Mouse (Mus musculus) liver, embryonic 14.5 days (tissue): ENCODE data around the gene Ssbp3. TPM values are rescaled to one million over a fixed set of nuclear protein-coding genes. Genes with fewer than 3 reads are reported as not detected.

Source experiments
- ATAC-seq: fragments of 200-750 bp; cut with Nextera tagmentation; 2 replicates; pipeline ENCODE4 v1.8.0; 2017; ENCODE audit warnings: moderate number of reproducible peaks, mild to moderate bottlenecking, moderate library complexity; ENCODE audit not compliant: insufficient read depth
- DNase-seq, 3 experiments: peaks; one replicate each; pipeline ENCODE4 v3.0.0-alpha.2; 2012 to 2013; ENCODE audit warnings: low read depth in 3 of 3, low spot score in 3 of 3
- H3K27ac ChIP-seq: fragments of 300-500 bp; sonication (generic); 2 replicates; pipeline ENCODE4 v1.5.1; 2014; ENCODE audit warnings: moderate library complexity, mild to moderate bottlenecking, control low read depth, inconsistent platforms
- H3K27me3 ChIP-seq: fragments of 300-500 bp; sonication (generic); 2 replicates; pipeline ENCODE4 v1.6.1; 2014; ENCODE audit warnings: mild to moderate bottlenecking, low read length, moderate library complexity; ENCODE audit not compliant: control insufficient read depth, insufficient read depth
- H3K36me3 ChIP-seq: fragments of 300-500 bp; sonication (generic); replicated peaks from 2 replicates; pipeline ENCODE4 v1.6.1; 2014; ENCODE audit warnings: low read depth; ENCODE audit not compliant: control insufficient read depth, insufficient read depth
- H3K4me1 ChIP-seq, 2 experiments: fragments of 200-500 bp in 1 of 2; fragments of 300-500 bp in 1 of 2; sonication (generic) in 1 of 2; replicated peaks; 2 replicates each; pipeline ENCODE4 v1.6.1; 2012 to 2014; ENCODE audit warnings: antibody characterized with exemption in 1 of 2, inconsistent platforms in 1 of 2, low read length in 1 of 2; ENCODE audit not compliant: control insufficient read depth in 2 of 2, insufficient read depth in 2 of 2
- H3K4me2 ChIP-seq: fragments of 300-500 bp; sonication (generic); 2 replicates; pipeline ENCODE4 v1.6.1; 2014; ENCODE audit warnings: low read depth, mild to moderate bottlenecking, control low read depth, moderate library complexity
- H3K4me3 ChIP-seq, 2 experiments: fragments of 200-500 bp in 1 of 2; fragments of 300-500 bp in 1 of 2; sonication (generic) in 1 of 2; 2 replicates each; pipeline ENCODE4 v1.5.1; 2012 to 2014; ENCODE audit warnings: low read depth in 2 of 2, low read length in 2 of 2, mild to moderate bottlenecking in 2 of 2, control low read depth in 1 of 2, inconsistent platforms in 1 of 2, moderate library complexity in 1 of 2; ENCODE audit not compliant: insufficient read depth in 1 of 2
- H3K9ac ChIP-seq: fragments of 300-500 bp; sonication (generic); replicated peaks from 2 replicates; pipeline ENCODE4 v1.6.1; 2014; ENCODE audit warnings: mild to moderate bottlenecking, control low read depth, moderate library complexity
- H3K9me3 ChIP-seq: fragments of 300-500 bp; sonication (generic); 2 replicates; pipeline ENCODE4 v1.6.1; 2016; ENCODE audit warnings: low read length, mixed read lengths; ENCODE audit not compliant: control insufficient read depth
- CTCF ChIP-seq: IDR thresholded peaks from 2 replicates; pipeline ENCODE4 v1.5.1; 2016; ENCODE audit warnings: antibody characterized with exemption, low read depth, control low read depth
- EP300 ChIP-seq: IDR thresholded peaks from 2 replicates; pipeline ENCODE4 v1.6.1; 2016; ENCODE audit warnings: antibody characterized with exemption, low read depth
- WGBS: fragments of 180-500 bp; shearing (Covaris S2); extraction: QIAGEN DNeasy Blood & Tissue Kit; methylation state at CpG from one replicate; pipeline ENCODE4 v1.1.7; 2014; ENCODE audit not compliant: insufficient replicate concordance; 5-methylcytosine and 5-hydroxymethylcytosine counted together
- polyA plus RNA-seq, 2 experiments: library from polyadenylated mRNA; depleted of rRNA in 1 of 2; stranded (reverse) in 1 of 2; unstranded in 1 of 2; fragments of >200 nt; fragmentation: Nextera tagmentation in 1 of 2; extraction: Ambion mirVana in 1 of 2; gene quantifications; 2 replicates each; pipeline versions ENCODE4 v1.2.1 to v1.2.3; 2012 to 2014

Gene Ssbp3
- polyA plus RNA-seq, 2 experiments: 33.0 to 52.1 TPM

DNA sequence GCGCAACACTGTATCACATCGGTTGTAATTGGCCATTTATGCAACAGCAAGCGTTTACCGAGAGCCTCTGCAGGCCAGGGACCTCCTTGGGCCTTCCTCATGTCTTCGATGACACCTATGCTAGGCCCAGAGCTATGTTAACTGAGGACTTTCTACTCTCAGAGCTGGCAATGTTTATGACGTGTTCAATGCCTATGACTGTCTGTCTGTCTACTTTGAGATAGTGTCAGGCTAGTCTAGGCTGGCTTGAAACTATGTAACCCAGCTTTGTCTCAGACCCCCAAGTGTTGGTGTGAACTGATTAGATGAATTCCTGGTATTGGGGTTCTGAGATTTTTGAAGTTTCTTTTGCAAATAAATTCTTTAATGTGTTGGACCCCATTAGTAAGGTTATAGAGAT, 84.6 kb downstream of the Ssbp3 start:
- Histone ChIP-seq H3K4me2 (no peak overlapping the region), H3K9me3 (no peaks in the 10 kb centered on the region), H3K27ac (no peak overlapping the region), H3K36me3 (no peaks in the 10 kb centered on the region), H3K27me3 (no peaks in the 10 kb centered on the region), H3K4me1 (peaks cover 7 to 32% of the 10 kb centered on the region in 2 experiments), H3K9ac (no peak overlapping the region), H3K4me3 (no peak overlapping the region)
- ATAC-seq (peak; percentile 54), DNase-seq (no peak)
- TF ChIP-seq CTCF: no peak
- WGBS: 67% methylated on average over 6 of the region's 6 CpGs

DNA sequence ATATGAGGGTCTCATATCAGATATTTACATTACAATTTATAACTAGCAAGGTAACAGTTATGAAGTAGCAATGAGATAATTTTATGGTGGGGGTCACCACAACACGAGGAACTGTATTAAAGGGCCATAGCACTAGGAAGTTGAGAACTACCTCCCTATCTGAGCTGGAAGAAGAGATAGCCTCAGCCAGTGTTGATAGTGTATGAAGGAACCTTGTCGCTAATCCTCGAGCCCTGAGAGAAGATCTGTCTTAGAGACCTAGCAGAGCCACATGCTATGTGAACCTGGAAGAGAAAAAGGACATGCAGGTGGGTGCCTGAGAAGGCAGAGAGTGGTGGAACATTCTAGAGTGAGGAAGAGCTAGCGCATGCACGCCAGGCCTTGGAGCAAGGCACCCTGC, 85.0 kb downstream of the Ssbp3 start:
- WGBS: 37% methylated on average over 5 of the region's 5 CpGs
- Histone ChIP-seq H3K9me3 (no peaks in the 10 kb centered on the region), H3K4me3 (no peak overlapping the region), H3K4me1 (peaks cover 7 to 35% of the 10 kb centered on the region in 2 experiments), H3K27ac (no peak overlapping the region), H3K9ac (no peak overlapping the region), H3K4me2 (no peak overlapping the region), H3K27me3 (no peaks in the 10 kb centered on the region), H3K36me3 (no peaks in the 10 kb centered on the region)
- ATAC-seq (no peak), DNase-seq (no peak)
- TF ChIP-seq EP300 (no peak), CTCF (no peak)

DNA sequence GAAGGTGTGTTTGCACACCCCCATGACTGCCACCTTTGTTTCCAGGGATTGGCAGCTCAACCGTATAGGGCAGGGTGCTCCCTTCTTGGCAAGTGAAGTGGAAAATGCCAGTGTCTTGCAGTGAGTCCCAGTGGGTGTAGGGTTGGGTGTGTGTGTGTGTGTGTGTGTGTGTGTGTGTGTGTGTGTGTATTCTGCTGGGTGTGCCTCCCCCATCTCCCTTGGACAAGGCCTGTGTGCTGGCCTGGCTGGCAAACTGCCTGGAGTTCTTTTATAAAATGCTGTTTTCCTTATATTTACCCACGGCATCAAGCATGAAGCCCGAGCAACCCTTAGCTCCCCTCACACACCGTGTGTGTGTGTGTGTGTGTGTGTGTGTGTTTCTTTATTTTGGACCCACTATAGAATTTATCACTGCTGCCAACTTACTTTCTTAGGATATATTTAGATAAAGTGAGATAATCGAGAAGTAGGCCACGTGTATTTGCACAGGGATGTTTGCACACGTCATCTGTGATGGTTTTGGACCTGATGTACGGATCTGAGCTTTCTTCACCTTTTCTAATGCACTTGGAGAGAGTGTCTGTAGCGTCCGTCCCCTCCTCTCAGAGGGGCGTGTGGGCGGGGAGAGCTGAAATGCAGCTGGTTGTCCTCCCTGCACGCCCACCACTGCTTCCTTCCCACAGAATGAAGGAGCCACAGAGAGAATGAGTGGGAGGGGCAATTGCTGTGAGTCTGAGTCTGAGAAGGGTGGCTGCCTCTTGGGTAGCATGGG, 86.0 kb downstream of the Ssbp3 start:
- H3K4me1 ChIP-seq: peaks cover 16 to 45% of the 10 kb centered on the region in 2 experiments
- H3K9me3 ChIP-seq: no peaks in the 10 kb centered on the region
- no peak overlapping the region for H3K4me3 ChIP-seq

GRCm38 (mm10) chr4:107001259-107001810, 90.8 kb downstream of the Ssbp3 start:
- no peak overlapping the region for H3K9ac ChIP-seq

More for the DNA sequence above, 86.0 kb downstream of the Ssbp3 start:
- Histone ChIP-seq H3K9ac (no peak overlapping the region), H3K27ac (no peak overlapping the region), H3K36me3 (no peaks in the 10 kb centered on the region), H3K4me2 (no peak overlapping the region), H3K27me3 (no peaks in the 10 kb centered on the region)
- ATAC-seq (no peak), DNase-seq (no peak)
- 53% methylated on average over 13 of the region's 13 CpGs for WGBS
- no peak for TF ChIP-seq CTCF
- no peak for TF ChIP-seq EP300

GRCm38 (mm10) chr4:107001916-107002488, 91.5 kb downstream of the Ssbp3 start:
- Histone ChIP-seq H3K27ac (no peak overlapping the region), H3K4me3 (no peak overlapping the region), H3K9me3 (no peaks in the 10 kb centered on the region), H3K4me2 (no peak overlapping the region), H3K4me1 (peaks cover 47 to 57% of the 10 kb centered on the region in 2 experiments), H3K9ac (no peak overlapping the region), H3K36me3 (no peaks in the 10 kb centered on the region), H3K27me3 (no peaks in the 10 kb centered on the region)
- TF ChIP-seq CTCF (no peak), EP300 (no peak)
- ATAC-seq: no peak
- DNase-seq: no peak
- WGBS: 83% methylated on average over 14 of the region's 14 CpGs

More at GRCm38 (mm10) chr4:107001259-107001810, 90.8 kb downstream of the Ssbp3 start:
- H3K27me3 ChIP-seq: no peaks in the 10 kb centered on the region
- H3K4me1 ChIP-seq: peaks cover 40 to 54% of the 10 kb centered on the region in 2 experiments
- peak overlapping the region; percentile 32; the same call in 1 of the 2 replicates for H3K27ac ChIP-seq
- H3K36me3 ChIP-seq: no peaks in the 10 kb centered on the region
- 0 out of 2 replicates have a peak overlapping the region, but pooled peaks have one; percentile 2 for H3K4me2 ChIP-seq
- no peak overlapping the region for H3K4me3 ChIP-seq
- 26% methylated on average over 5 of the region's 5 CpGs for whole genome bisulfite sequencing
- TF ChIP-seq EP300: no peak
- TF ChIP-seq CTCF: 0 out of 2 replicates have a peak, but pooled peaks have one; percentile 8
- ATAC-seq (peak; percentile 59), DNase-seq (no peak)
- no peaks in the 10 kb centered on the region for H3K9me3 ChIP-seq
